Mouse (Mus musculus): Measurements from ENCODE around the gene Drd4.

GRCm38 (mm10) chr7:141341689-141342226 lies 50.0 kb downstream of the Drd4 start:
- no peak for TF ChIP-seq CTCF (conservative IDR thresholded peaks at IDR 0.05; ENCODE audit: low read length)
- no peak for TF ChIP-seq NANOG (IDR thresholded peaks at IDR 0.05; ENCODE audit: borderline replicate concordance, low read length)
- TF ChIP-seq POU5F1 (IDR thresholded peaks at IDR 0.05; ENCODE audit: borderline replicate concordance, low read length), result no peak
